Mouse (Mus musculus) small intestine, adult 2 months (tissue): ENCODE results near the gene Gstt1.
"Not testable (repeated sequence)": the region's sequence is repeated elsewhere in the genome, so short reads cannot be mapped to it uniquely, and the experiment has no call there.

Source experiments
- CTCF ChIP-seq: fragments of 200-500 bp; IDR thresholded peaks from 2 replicates; pipeline ENCODE4 v1.5.1; 2012; ENCODE audit warnings: low read depth, mild to moderate bottlenecking, control low read depth, inconsistent platforms, low read length, moderate library complexity, mixed read lengths; ENCODE audit not compliant: insufficient replicate concordance, insufficient read length; ENCODE audit errors: extremely low read depth
- POLR2A ChIP-seq: fragments of 200-500 bp; IDR thresholded peaks from 2 replicates; pipeline ENCODE4 v1.6.1; 2012; ENCODE audit warnings: low read depth, mild to moderate bottlenecking, control low read depth, inconsistent platforms, low read length, moderate library complexity

DNA sequence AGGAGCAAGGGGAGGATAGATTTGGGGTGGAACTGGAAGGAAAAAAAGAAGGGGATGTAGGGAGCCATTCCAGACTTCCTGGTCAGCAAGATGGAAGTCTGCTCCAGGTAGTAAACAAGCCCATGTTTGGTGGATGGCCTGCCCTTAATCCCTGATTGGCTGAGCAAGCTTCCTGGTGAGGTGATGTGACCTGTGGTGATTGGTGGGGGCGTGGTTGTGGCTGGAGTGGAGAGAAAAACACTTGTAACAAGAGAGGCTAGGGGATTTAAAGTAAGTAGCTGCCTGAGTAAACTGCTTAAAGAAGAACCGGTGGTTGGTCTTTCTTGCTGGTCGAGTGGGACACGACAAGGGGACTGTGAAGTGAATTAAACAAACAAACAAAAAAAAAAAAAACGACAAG is 30.6 kb downstream of the Gstt1 start:
- not testable (repeated sequence) for TF ChIP-seq CTCF, POLR2A
